In genomic region chr2:92486403-92486802, GRCm38 (mm10) we compare ENCODE assay signal across 8 mouse cellular contexts. TPM values are rescaled to one million over a fixed set of nuclear protein-coding genes. Genes with fewer than 3 reads are reported as not detected.
DNase-seq lines count a peak whose midpoint lies in the region; ATAC-seq lines count a peak whose summit lies in the region.

No protein-coding gene starts in this region.

- peak; percentile 76 for DNase-seq in adrenal gland, adult 2 months
- DNase-seq in embryo, embryonic 11 days, result peak; percentile 88
- DNase-seq in gastrocnemius, postnatal 36 days, result peak; percentile 67 to 77
- DNase-seq in left cerebral cortex, postnatal 36 days (ENCODE audit: low spot score in 2 of 2), result peak; percentile 74 to 78
- peak; percentile 88 for DNase-seq in midbrain, embryonic 10.5 days (ENCODE audit: low spot score)
- peak; percentile 45 for DNase-seq in skeletal muscle tissue, adult 2 months (ENCODE audit: low read depth, low spot score)

- no peaks in the 10 kb centered on the region for H3K36me3 ChIP-seq in intestine, embryonic 16.5 days (ENCODE audit: control insufficient read depth, insufficient read depth, low read length)
- H3K36me3 ChIP-seq in midbrain, embryonic 10.5 days, result no peaks in the 10 kb centered on the region

- intact Hi-C loops in gastrocnemius, postnatal 36 days (cut with DNase I), result no loop called here
- intact Hi-C loops in left cerebral cortex, postnatal 36 days (cut with DNase I), result loop anchor here (2.0 to 5.0 kb wide), 3 partner anchors 41 to 351 kb away; no protein-coding TSS in a partner anchor

- no peak overlapping the region for H3K27ac ChIP-seq in intestine, embryonic 16.5 days (ENCODE audit: low read length)
- H3K27ac ChIP-seq in midbrain, embryonic 10.5 days (replicated peaks), result no peak overlapping the region

- no peak overlapping the region for H3K4me3 ChIP-seq in intestine, embryonic 16.5 days (ENCODE audit: low read length)
- H3K4me3 ChIP-seq in midbrain, embryonic 10.5 days, result peak overlapping the region; percentile 23; the same call in 1 of the 2 replicates

- ATAC-seq in intestine, embryonic 16.5 days, result no peak
- ATAC-seq in erythroid progenitor cell, adult 5-6 weeks (replicated peaks; ENCODE audit: low FRiP score, poor library complexity, severe bottlenecking), result no peak

- no peak overlapping the region for H3K9ac ChIP-seq in intestine, embryonic 16.5 days (ENCODE audit: low read depth, low read length)

- peaks cover 19% of the 10 kb centered on the region for H3K27me3 ChIP-seq in intestine, embryonic 16.5 days (replicated peaks; ENCODE audit: control insufficient read depth, insufficient read depth, low read length)
- peaks cover 55% of the 10 kb centered on the region for H3K27me3 ChIP-seq in midbrain, embryonic 10.5 days (ENCODE audit: low read depth, poor library complexity, severe bottlenecking)

- no peaks in the 10 kb centered on the region for H3K9me3 ChIP-seq in intestine, embryonic 16.5 days (ENCODE audit: control insufficient read depth, low read length)
- no peaks in the 10 kb centered on the region for H3K9me3 ChIP-seq in midbrain, embryonic 10.5 days (replicated peaks)

- 0 out of 2 replicates have a peak, but pooled peaks cover 9% of the 10 kb centered on the region for H3K4me1 ChIP-seq in intestine, embryonic 16.5 days (ENCODE audit: control insufficient read depth, insufficient read depth, low read length)
- H3K4me1 ChIP-seq in midbrain, embryonic 10.5 days, result peaks cover 31% of the 10 kb centered on the region

- H3K4me2 ChIP-seq in intestine, embryonic 16.5 days (ENCODE audit: low read depth, low read length), result 0 out of 2 replicates have a peak overlapping the region, but pooled peaks have one; percentile 17

- WGBS in intestine, embryonic 16.5 days, result 1% methylated on average over 11 of the region's 11 CpGs
- 2% methylated on average over 11 of the region's 11 CpGs for WGBS in midbrain, embryonic 10.5 days

RNA-seq across cellular contexts. Expression of gene Slc35c1, which starts 26.1 kb away (rescaled TPM):
- 10 to 100 TPM; 14.3 to 23.2 TPM for total RNA-seq in adrenal gland, adult 2 months (2021)
- 50.9 and 98.4 TPM in 2 replicates for polyA plus RNA-seq in adrenal gland, adult 2 months (2012; rRNA removed)
- 1 to 10 TPM; 5.0 to 6.3 TPM for total RNA-seq in gastrocnemius, postnatal 36 days (2021)
- polyA plus RNA-seq in intestine, embryonic 16.5 days (2015; fragmentation: Nextera tagmentation; extraction: Ambion mirVana), result 57.6 and 62.3 TPM in 2 replicates
- total RNA-seq in left cerebral cortex, postnatal 36 days (2021), result 10 to 100 TPM; 17.0 to 18.4 TPM
- 12.8 and 15.1 TPM in 2 replicates for polyA plus RNA-seq in midbrain, embryonic 10.5 days (2016; fragmentation: Nextera tagmentation; extraction: Ambion mirVana)
- 7.1 and 9.0 TPM in 2 replicates for total RNA-seq in erythroid progenitor cell, adult 5-6 weeks (2015; ENCODE audit: low replicate concordance)
- total RNA-seq in erythroid progenitor cell, adult 5-6 weeks (2017; ENCODE audit: low replicate concordance), result 2.7 and 9.2 TPM in 2 replicates

RNA-seq across cellular contexts. Expression of gene Cry2, which starts 52.6 kb away (rescaled TPM):
- 10 to 100 TPM; 32.9 to 45.1 TPM for total RNA-seq in adrenal gland, adult 2 months (2021)
- 27.6 and 53.8 TPM in 2 replicates for polyA plus RNA-seq in adrenal gland, adult 2 months (2012; rRNA removed)
- 10 to 100 TPM; 16.9 to 21.9 TPM for total RNA-seq in gastrocnemius, postnatal 36 days (2021)
- 14.5 and 15.3 TPM in 2 replicates for polyA plus RNA-seq in intestine, embryonic 16.5 days (2015; fragmentation: Nextera tagmentation; extraction: Ambion mirVana)
- 100 to 1,000 TPM; 109 to 122 TPM for total RNA-seq in left cerebral cortex, postnatal 36 days (2021)
- 32.8 and 36.2 TPM in 2 replicates for polyA plus RNA-seq in midbrain, embryonic 10.5 days (2016; fragmentation: Nextera tagmentation; extraction: Ambion mirVana)
- total RNA-seq in erythroid progenitor cell, adult 5-6 weeks (2015; ENCODE audit: low replicate concordance), result 1.8 and 5.0 TPM in 2 replicates
- total RNA-seq in erythroid progenitor cell, adult 5-6 weeks (2017; ENCODE audit: low replicate concordance), result 1.9 and 2.7 TPM in 2 replicates
